Mouse (Mus musculus): ENCODE results near the gene Olfr609.
"Not testable (repeated sequence)": the region's sequence is repeated elsewhere in the genome, so short reads cannot be mapped to it uniquely, and the experiment has no call there.

DNA sequence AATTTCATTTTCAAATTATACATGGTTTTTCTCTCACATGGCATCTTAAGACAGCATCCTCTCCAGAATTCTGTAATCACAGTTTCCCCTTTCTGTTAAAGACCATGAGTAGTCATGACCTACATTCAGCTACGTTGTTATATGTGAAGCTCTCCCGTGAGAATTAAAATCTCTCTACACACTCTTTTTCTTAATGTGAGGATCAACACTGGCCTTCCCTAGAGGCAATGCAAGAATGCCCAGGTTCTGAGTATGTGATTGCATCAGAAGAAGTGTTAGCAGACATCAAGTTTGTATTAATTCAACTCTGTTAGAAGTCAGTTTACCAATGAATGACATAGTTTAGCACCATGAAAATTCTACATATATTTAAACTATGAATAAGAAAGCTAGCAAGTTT is 44.8 kb upstream of the Olfr609 start, which contains the start of gene Olfr612:
- TF ChIP-seq CTCF (IDR thresholded peaks at IDR 0.05; ENCODE audit: low read depth, low read length); POLR2A (IDR thresholded peaks at IDR 0.05; ENCODE audit: insufficient read depth, low read length); EP300 (IDR thresholded peaks at IDR 0.05; ENCODE audit: insufficient read depth, low read depth, low read length): not testable (repeated sequence)
